Mouse (Mus musculus) intestine, postnatal 0 days (tissue): ENCODE measurements around the gene Smoc2. TPM values are rescaled to one million over a fixed set of nuclear protein-coding genes. Genes with fewer than 3 reads are reported as not detected.
A peak's percentile ranks its signal among the peaks of the same experiment; 100 is the strongest.

Experiments used
- ATAC-seq: fragments of 200-750 bp; cut with Nextera tagmentation; 2 replicates; pipeline ENCODE4 v1.8.0; 2017; ENCODE audit warnings: mild to moderate bottlenecking, moderate TSS enrichment, moderate library complexity
- H3K27ac ChIP-seq: fragments of 300-500 bp; sonication (generic); 2 replicates; pipeline ENCODE4 v1.5.1; 2014; ENCODE audit warnings: mild to moderate bottlenecking, low read depth, low read length, moderate library complexity
- H3K27me3 ChIP-seq: fragments of 300-500 bp; sonication (generic); replicated peaks from 2 replicates; pipeline ENCODE4 v1.6.1; 2014; ENCODE audit warnings: low read length, mixed read lengths; ENCODE audit not compliant: control insufficient read depth, insufficient read depth
- H3K36me3 ChIP-seq: fragments of 300-500 bp; sonication (generic); 2 replicates; pipeline ENCODE4 v1.6.1; 2014; ENCODE audit warnings: mild to moderate bottlenecking, moderate library complexity; ENCODE audit not compliant: control insufficient read depth, insufficient read depth
- H3K4me1 ChIP-seq: fragments of 300-500 bp; sonication (generic); replicated peaks from 2 replicates; pipeline ENCODE4 v1.6.1; 2014; ENCODE audit warnings: antibody characterized with exemption, low read length, mixed read lengths; ENCODE audit not compliant: control insufficient read depth, insufficient read depth
- H3K4me2 ChIP-seq: fragments of 300-500 bp; sonication (generic); replicated peaks from 2 replicates; pipeline ENCODE4 v1.6.1; 2014; ENCODE audit warnings: low read depth, mild to moderate bottlenecking, moderate library complexity
- H3K4me3 ChIP-seq: fragments of 300-500 bp; sonication (generic); 2 replicates; pipeline ENCODE4 v1.5.1; 2014; ENCODE audit warnings: low read depth, low read length
- H3K9ac ChIP-seq: fragments of 300-500 bp; sonication (generic); 2 replicates; pipeline ENCODE4 v1.6.1; 2014; ENCODE audit warnings: mild to moderate bottlenecking, low read depth, low read length
- H3K9me3 ChIP-seq: fragments of 300-500 bp; sonication (generic); 2 replicates; pipeline ENCODE4 v1.6.1; 2016; ENCODE audit warnings: mixed run types; ENCODE audit not compliant: control insufficient read depth
- CTCF ChIP-seq: sonication (generic); IDR thresholded peaks from 2 replicates; pipeline ENCODE4 v1.5.1; 2016; ENCODE audit warnings: low read depth, mild to moderate bottlenecking, control low read depth, antibody characterized with exemption, moderate library complexity
- WGBS: fragments of 180-500 bp; shearing (Covaris S2); extraction: QIAGEN DNeasy Blood & Tissue Kit; methylation state at CpG from one replicate; pipeline ENCODE4 v1.1.7; 2014; 5-methylcytosine and 5-hydroxymethylcytosine counted together
- polyA plus RNA-seq: library from polyadenylated mRNA; unstranded; fragments of >200 nt; fragmentation: Nextera tagmentation; extraction: Ambion mirVana; gene quantifications from 2 replicates; pipeline ENCODE4 v1.2.1, GENCODE M21; 2015

The Smoc2 gene
- polyA plus RNA-seq, 1 experiment from 2014 or later, result 62.7 TPM

DNA sequence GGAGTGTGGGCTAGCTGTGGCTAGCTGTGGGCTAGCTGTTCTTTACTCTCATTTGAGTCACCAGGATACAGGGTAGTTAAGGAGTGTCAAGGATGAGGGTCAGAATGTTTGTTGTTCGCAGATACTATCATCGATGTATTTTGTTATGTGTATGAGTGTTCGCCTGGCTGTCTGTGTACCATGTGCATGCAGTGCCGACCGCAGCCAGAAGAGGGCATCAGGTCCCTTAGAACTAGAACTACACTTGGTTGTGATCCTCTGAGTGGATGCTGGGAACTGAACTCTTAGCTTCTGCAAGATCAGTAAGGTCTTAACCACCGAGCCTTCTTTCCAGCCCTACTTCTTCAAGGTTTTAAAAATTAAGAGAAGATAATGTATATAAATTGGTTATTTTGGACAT is 24.4 kb downstream of the Smoc2 start:
- no peak overlapping the region for H3K9ac ChIP-seq
- no peak overlapping the region for H3K27ac ChIP-seq
- no peaks in the 10 kb centered on the region for H3K9me3 ChIP-seq
- no peaks in the 10 kb centered on the region for H3K27me3 ChIP-seq
- no peak overlapping the region for H3K4me3 ChIP-seq
- peak; percentile 43; the same call in 1 of the 2 replicates for TF ChIP-seq CTCF
- H3K4me2 ChIP-seq, result no peak overlapping the region
- 98% methylated on average over 6 of the region's 6 CpGs for WGBS
- no peak for ATAC-seq
- no peaks in the 10 kb centered on the region for H3K4me1 ChIP-seq
- H3K36me3 ChIP-seq, result no peaks in the 10 kb centered on the region

DNA sequence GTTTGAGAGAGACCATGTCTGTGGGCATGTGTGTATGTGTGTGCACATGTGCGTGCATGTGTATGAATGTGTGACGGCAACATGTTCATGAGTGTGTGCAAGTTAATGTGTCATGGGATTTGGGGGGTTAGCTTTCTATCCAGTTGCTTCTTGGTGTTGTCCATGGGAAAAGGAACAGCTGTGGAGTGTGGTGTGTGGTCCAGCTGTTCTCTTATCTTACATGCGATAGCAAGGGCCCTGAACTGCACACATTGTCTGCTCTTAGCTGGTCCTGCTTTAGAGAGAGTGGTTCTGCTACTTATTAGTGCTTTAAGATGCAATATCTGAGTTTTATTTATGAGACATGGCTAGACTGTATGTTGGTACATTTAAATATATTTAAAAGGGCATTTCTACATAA is 30.6 kb downstream of the Smoc2 start:
- Histone ChIP-seq H3K9me3 (no peaks in the 10 kb centered on the region), H3K36me3 (no peaks in the 10 kb centered on the region), H3K4me3 (no peak overlapping the region), H3K27me3 (no peaks in the 10 kb centered on the region), H3K4me1 (no peaks in the 10 kb centered on the region), H3K4me2 (no peak overlapping the region), H3K9ac (no peak overlapping the region), H3K27ac (no peak overlapping the region)
- no peak for TF ChIP-seq CTCF
- ATAC-seq, result no peak
- WGBS, result 72% methylated on average over 3 of the region's 3 CpGs

DNA sequence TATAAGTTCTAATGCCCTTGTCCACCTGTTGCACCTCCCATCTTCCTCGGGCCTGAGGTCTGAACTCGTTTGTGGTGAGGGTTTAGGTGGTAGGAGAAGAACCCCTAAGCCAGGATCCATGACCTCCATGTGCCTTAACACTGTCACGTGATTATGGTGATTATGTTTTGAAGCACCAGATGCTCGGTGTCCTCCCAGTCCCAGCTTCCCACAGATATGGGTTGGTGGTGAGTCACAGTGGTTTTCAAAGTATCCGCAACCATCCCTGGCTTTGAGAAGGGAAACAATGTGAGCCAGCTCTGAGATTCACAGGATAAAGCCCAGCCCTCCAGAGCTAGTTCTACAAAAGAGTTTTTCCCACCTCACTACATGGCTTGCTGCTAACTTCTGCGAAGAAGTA is 33.1 kb downstream of the Smoc2 start:
- Histone ChIP-seq H3K9ac (no peak overlapping the region), H3K9me3 (no peaks in the 10 kb centered on the region), H3K4me3 (no peak overlapping the region), H3K4me1 (no peaks in the 10 kb centered on the region), H3K27me3 (no peaks in the 10 kb centered on the region), H3K4me2 (no peak overlapping the region), H3K27ac (no peak overlapping the region), H3K36me3 (no peaks in the 10 kb centered on the region)
- no peak for ATAC-seq
- no peak for TF ChIP-seq CTCF
- 77% methylated on average over 6 of the region's 6 CpGs for WGBS

DNA sequence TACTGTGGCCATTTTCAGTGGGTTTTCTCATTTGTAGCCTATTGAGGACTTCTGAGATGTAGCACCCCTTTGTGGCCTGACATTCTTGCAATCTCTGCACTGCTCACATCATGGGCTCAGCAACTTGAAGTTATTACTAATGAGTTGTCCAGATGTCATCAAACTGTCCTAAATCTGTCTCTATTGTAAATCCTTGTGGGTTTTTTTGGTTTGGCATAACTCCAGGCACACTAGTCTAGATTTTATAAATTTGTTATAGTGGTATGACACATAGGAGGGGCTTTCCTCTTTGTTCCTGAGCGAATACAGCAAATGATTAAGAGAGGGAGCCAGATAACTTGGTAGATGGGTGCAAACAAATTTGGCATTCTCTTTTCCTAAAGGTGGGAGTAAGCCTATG is 35.0 kb downstream of the Smoc2 start:
- H3K9me3 ChIP-seq, result no peaks in the 10 kb centered on the region
- no peaks in the 10 kb centered on the region for H3K27me3 ChIP-seq
- H3K36me3 ChIP-seq, result no peaks in the 10 kb centered on the region
- H3K4me2 ChIP-seq, result no peak overlapping the region
- H3K27ac ChIP-seq, result no peak overlapping the region
- 79% methylated on average over 1 of the region's 1 CpGs for WGBS
- no peak overlapping the region for H3K9ac ChIP-seq
- no peaks in the 10 kb centered on the region for H3K4me1 ChIP-seq
- ATAC-seq, result no peak
- H3K4me3 ChIP-seq, result no peak overlapping the region
- TF ChIP-seq CTCF, result no peak

DNA sequence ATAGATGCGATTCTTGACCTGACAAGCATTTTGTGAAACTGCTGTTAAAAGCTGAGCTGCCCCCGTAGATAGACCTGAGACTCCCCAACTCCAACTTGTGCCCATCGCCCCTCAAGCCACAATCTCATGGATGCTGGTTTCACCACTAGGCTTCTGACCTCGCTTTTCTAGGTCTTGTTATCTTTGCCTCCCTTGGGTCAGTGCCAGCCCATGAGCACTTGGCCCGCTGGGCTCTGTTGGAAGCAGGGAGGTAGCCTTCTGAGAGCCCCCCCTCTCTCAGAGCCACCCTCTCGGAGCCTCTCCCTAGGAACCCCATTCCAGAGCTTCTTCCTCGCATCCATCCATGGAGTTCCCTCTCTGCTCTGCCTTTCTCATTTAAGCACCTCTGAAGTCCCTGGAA is 37.2 kb downstream of the Smoc2 start:
- no peaks in the 10 kb centered on the region for H3K4me1 ChIP-seq
- no peak for ATAC-seq
- no peak overlapping the region for H3K4me2 ChIP-seq
- H3K9me3 ChIP-seq, result no peaks in the 10 kb centered on the region
- no peaks in the 10 kb centered on the region for H3K27me3 ChIP-seq
- 84% methylated on average over 7 of the region's 7 CpGs for WGBS
- TF ChIP-seq CTCF, result no peak
- no peaks in the 10 kb centered on the region for H3K36me3 ChIP-seq
- H3K27ac ChIP-seq, result no peak overlapping the region
- no peak overlapping the region for H3K4me3 ChIP-seq
- H3K9ac ChIP-seq, result no peak overlapping the region

DNA sequence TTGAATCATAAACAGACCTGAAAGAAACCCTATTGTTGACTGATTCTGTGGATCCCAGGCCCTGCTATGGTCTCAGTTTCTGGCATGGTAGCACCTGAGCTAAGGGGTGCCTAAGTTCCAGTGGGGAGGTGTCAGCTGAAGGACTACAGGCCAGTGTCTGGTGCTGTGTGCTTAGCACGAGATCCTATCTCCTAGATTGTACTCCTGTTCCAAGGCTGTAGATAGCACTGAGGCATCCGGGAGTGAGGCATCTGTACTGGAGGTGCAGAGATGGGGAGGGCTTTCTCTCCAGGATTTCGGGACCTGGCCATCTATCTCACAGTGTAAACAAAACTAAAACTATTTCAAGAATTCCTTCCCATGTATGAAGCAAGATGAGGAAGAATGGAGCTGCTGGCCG is 38.1 kb downstream of the Smoc2 start:
- Histone ChIP-seq H3K36me3 (no peaks in the 10 kb centered on the region), H3K4me1 (no peaks in the 10 kb centered on the region), H3K27me3 (no peaks in the 10 kb centered on the region), H3K9me3 (no peaks in the 10 kb centered on the region), H3K9ac (no peak overlapping the region), H3K27ac (no peak overlapping the region), H3K4me2 (no peak overlapping the region), H3K4me3 (no peak overlapping the region)
- no peak for TF ChIP-seq CTCF
- ATAC-seq, result no peak
- 38% methylated on average over 4 of the region's 4 CpGs for WGBS

DNA sequence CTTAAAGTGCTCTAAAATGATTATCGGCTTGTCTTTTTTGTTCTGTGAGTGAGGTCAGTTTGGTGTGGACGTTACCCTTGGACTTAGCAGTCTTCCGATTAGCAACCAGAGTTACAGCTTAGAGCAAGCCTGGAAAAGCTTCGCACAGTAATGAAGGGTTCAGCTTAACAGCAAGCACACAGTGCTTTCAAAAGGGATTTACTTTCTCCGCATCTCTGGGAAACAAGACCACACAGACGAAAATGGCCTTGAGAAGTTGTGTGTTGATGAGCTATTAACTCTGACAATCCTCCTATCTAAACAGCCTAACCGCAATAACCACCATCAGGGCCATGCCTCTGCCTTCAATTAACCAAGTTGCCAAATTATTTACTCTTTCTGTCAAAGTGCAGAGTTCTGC is 46.9 kb downstream of the Smoc2 start:
- no peak overlapping the region for H3K4me2 ChIP-seq
- H3K27ac ChIP-seq, result no peak overlapping the region
- H3K4me1 ChIP-seq, result no peaks in the 10 kb centered on the region
- WGBS, result 39% methylated on average over 7 of the region's 7 CpGs
- no peaks in the 10 kb centered on the region for H3K27me3 ChIP-seq
- H3K9me3 ChIP-seq, result no peaks in the 10 kb centered on the region
- no peak for TF ChIP-seq CTCF
- H3K36me3 ChIP-seq, result no peaks in the 10 kb centered on the region
- no peak overlapping the region for H3K4me3 ChIP-seq
- no peak for ATAC-seq
- no peak overlapping the region for H3K9ac ChIP-seq
